Mouse (Mus musculus) cerebellum, postnatal 36 days (tissue): ENCODE results near the gene Tmem131.
A peak's percentile ranks its signal among the peaks of the same experiment; 100 is the strongest.
"Not testable (repeated sequence)": the region's sequence is repeated elsewhere in the genome, so short reads cannot be mapped to it uniquely, and the experiment has no call there.

Source experiments
- DNase-seq, 2 experiments: peaks; one replicate each; pipeline ENCODE4 v3.0.0; 2021 to 2022; ENCODE audit warnings: mixed read lengths in 2 of 2

Tmem131 gene

GRCm38 (mm10) chr1:36915200-36915580 is 28.3 kb downstream of the Tmem131 start:
- no peak for DNase-seq

GRCm38 (mm10) chr1:36914455-36915199 is 28.8 kb downstream of the Tmem131 start:
- no peak for DNase-seq

GRCm38 (mm10) chr1:36913806-36914205 is 29.7 kb downstream of the Tmem131 start:
- DNase-seq, result no peak

- DNase-seq, result no peak
These were observed 31.2 kb downstream of the Tmem131 start for GRCm38 (mm10) chr1:36912239-36912638.

- DNase-seq, result no peak
These were observed 31.9 kb downstream of the Tmem131 start for GRCm38 (mm10) chr1:36911603-36912002.

- no peak for DNase-seq
These were observed 33.1 kb downstream of the Tmem131 start for GRCm38 (mm10) chr1:36910397-36910796.

GRCm38 (mm10) chr1:36909965-36910364 is 33.5 kb downstream of the Tmem131 start:
- DNase-seq, result not testable (repeated sequence)

GRCm38 (mm10) chr1:36905216-36905615 is 38.2 kb downstream of the Tmem131 start:
- no peak for DNase-seq

- peak; percentile 65 to 67 for DNase-seq
These were observed 39.0 kb downstream of the Tmem131 start for GRCm38 (mm10) chr1:36904489-36904888.

GRCm38 (mm10) chr1:36904084-36904451 is 39.4 kb downstream of the Tmem131 start:
- no peak for DNase-seq

- peak; percentile 49 to 56 for DNase-seq
These were observed 39.9 kb downstream of the Tmem131 start for GRCm38 (mm10) chr1:36903376-36904083.

GRCm38 (mm10) chr1:36902533-36903315 is 40.7 kb downstream of the Tmem131 start:
- DNase-seq, result peak; percentile 86 to 89

GRCm38 (mm10) chr1:36899622-36900021 is 43.8 kb downstream of the Tmem131 start:
- no peak for DNase-seq

GRCm38 (mm10) chr1:36896423-36896822 is 47.0 kb downstream of the Tmem131 start:
- DNase-seq, result no peak

- DNase-seq, result no peak
These were observed 48.0 kb downstream of the Tmem131 start for GRCm38 (mm10) chr1:36895452-36895851.

GRCm38 (mm10) chr1:36894136-36894535 is 49.3 kb downstream of the Tmem131 start:
- no peak for DNase-seq

- not testable (repeated sequence) for DNase-seq
These were observed 49.7 kb downstream of the Tmem131 start for GRCm38 (mm10) chr1:36893720-36894119.

GRCm38 (mm10) chr1:36893146-36893545 is 50.3 kb downstream of the Tmem131 start:
- peak in 1 of 2 experiments; percentile 19 for DNase-seq

GRCm38 (mm10) chr1:36892461-36892860 is 51.0 kb downstream of the Tmem131 start:
- no peak for DNase-seq

- no peak for DNase-seq
These were observed 54.5 kb downstream of the Tmem131 start for GRCm38 (mm10) chr1:36889016-36889415.

- DNase-seq, result no peak
These were observed 56.3 kb downstream of the Tmem131 start for GRCm38 (mm10) chr1:36887172-36887571.

GRCm38 (mm10) chr1:36886489-36886888 is 57.0 kb downstream of the Tmem131 start:
- DNase-seq, result no peak

- no peak for DNase-seq
These were observed 58.9 kb downstream of the Tmem131 start for GRCm38 (mm10) chr1:36884536-36884935.
